Mouse (Mus musculus): ENCODE data around the gene Rps6ka6. TPM values are rescaled to one million over a fixed set of nuclear protein-coding genes. Genes with fewer than 3 reads are reported as not detected.
A peak's percentile ranks its signal among the peaks of the same experiment; 100 is the strongest.

Gene Rps6ka6
- polyA plus RNA-seq (2016; fragmentation: Nextera tagmentation; extraction: Ambion mirVana) = 15.1 and 17.5 TPM in 2 replicates

GRCm38 (mm10) chrX:111537859-111538258 is at the start of gene Rps6ka6:
Gene Rps6ka6 (minus strand): TSS chrX:111537959.
- Histone ChIP-seq H3K36me3 (no peaks in the 10 kb centered on the region), H3K27ac (ENCODE audit: poor library complexity, severe bottlenecking) (no peak within 1 kb of the TSS), H3K9me3 (replicated peaks) (no peaks in the 10 kb centered on the region), H3K27me3 (replicated peaks) (no peaks in the 10 kb centered on the region), H3K4me2 (no peak within 1 kb of the TSS), H3K4me1 (replicated peaks) (no peaks in the 10 kb centered on the region), H3K9ac (no peak within 1 kb of the TSS), H3K4me3 (no peak within 1 kb of the TSS)
- ATAC-seq (ENCODE audit: insufficient number of reproducible peaks, low FRiP score) = no peak
- WGBS = 60% methylated on average over 10 of the region's 10 CpGs

GRCm38 (mm10) chrX:111577044-111577443 is 39.3 kb upstream of the Rps6ka6 start:
- no peak overlapping the region for H3K9ac ChIP-seq
- WGBS = 78% methylated on average over 2 of the region's 2 CpGs
- no peak overlapping the region for H3K4me3 ChIP-seq
- H3K4me1 ChIP-seq (replicated peaks) = no peaks in the 10 kb centered on the region
- H3K27me3 ChIP-seq (replicated peaks) = no peaks in the 10 kb centered on the region
- H3K4me2 ChIP-seq = no peak overlapping the region
- no peak for ATAC-seq (ENCODE audit: insufficient number of reproducible peaks, low FRiP score)
- H3K9me3 ChIP-seq (replicated peaks) = no peaks in the 10 kb centered on the region
- H3K36me3 ChIP-seq = no peaks in the 10 kb centered on the region
- no peak overlapping the region for H3K27ac ChIP-seq (ENCODE audit: poor library complexity, severe bottlenecking)

- Histone ChIP-seq H3K4me1 (replicated peaks) (no peaks in the 10 kb centered on the region), H3K4me2 (no peak overlapping the region), H3K4me3 (no peak overlapping the region), H3K9me3 (replicated peaks) (no peaks in the 10 kb centered on the region), H3K27ac (ENCODE audit: poor library complexity, severe bottlenecking) (no peak overlapping the region), H3K9ac (no peak overlapping the region), H3K36me3 (no peaks in the 10 kb centered on the region), H3K27me3 (replicated peaks) (no peaks in the 10 kb centered on the region)
- WGBS = 84% methylated on average over 1 of the region's 1 CpGs
- ATAC-seq (ENCODE audit: insufficient number of reproducible peaks, low FRiP score) = no peak
Observed at GRCm38 (mm10) chrX:111518206-111518605, 19.6 kb downstream of the Rps6ka6 start.

- Histone ChIP-seq H3K27ac (ENCODE audit: poor library complexity, severe bottlenecking) (no peak overlapping the region), H3K9me3 (replicated peaks) (no peaks in the 10 kb centered on the region; the same call in 1 of the 2 replicates), H3K4me3 (peak overlapping the region; percentile 75), H3K4me1 (replicated peaks) (no peaks in the 10 kb centered on the region), H3K9ac (peak overlapping the region; percentile 79), H3K27me3 (replicated peaks) (no peaks in the 10 kb centered on the region), H3K4me2 (peak overlapping the region; percentile 75), H3K36me3 (no peaks in the 10 kb centered on the region)
- 14% methylated on average over 11 of the region's 12 CpGs for WGBS
- ATAC-seq (ENCODE audit: insufficient number of reproducible peaks, low FRiP score) = no peak
Observed at GRCm38 (mm10) chrX:111463565-111464093, 74.1 kb downstream of the Rps6ka6 start.

- H3K4me1 ChIP-seq (replicated peaks) = no peaks in the 10 kb centered on the region
- ATAC-seq (ENCODE audit: insufficient number of reproducible peaks, low FRiP score) = peak; percentile 91
Observed at GRCm38 (mm10) chrX:111462833-111463564, 74.8 kb downstream of the Rps6ka6 start.

GRCm38 (mm10) chrX:111462495-111462832 is 75.3 kb downstream of the Rps6ka6 start:
- 16% methylated on average over 21 of the region's 21 CpGs for WGBS
- peak overlapping the region; percentile 66 for H3K27ac ChIP-seq (ENCODE audit: poor library complexity, severe bottlenecking)
- H3K9ac ChIP-seq = peak overlapping the region; percentile 79
- H3K9me3 ChIP-seq (replicated peaks) = no peaks in the 10 kb centered on the region; the same call in 1 of the 2 replicates
- peak overlapping the region; percentile 75 for H3K4me3 ChIP-seq
- peak overlapping the region; percentile 75 for H3K4me2 ChIP-seq
- peak; percentile 48 for ATAC-seq (ENCODE audit: insufficient number of reproducible peaks, low FRiP score)
- no peaks in the 10 kb centered on the region for H3K4me1 ChIP-seq (replicated peaks)
- no peaks in the 10 kb centered on the region for H3K36me3 ChIP-seq
- H3K27me3 ChIP-seq (replicated peaks) = no peaks in the 10 kb centered on the region

More at GRCm38 (mm10) chrX:111462833-111463564, 74.8 kb downstream of the Rps6ka6 start:
- Histone ChIP-seq H3K4me2 (peak overlapping the region; percentile 75), H3K27ac (ENCODE audit: poor library complexity, severe bottlenecking) (peak overlapping the region; percentile 66), H3K9me3 (replicated peaks) (no peaks in the 10 kb centered on the region; the same call in 1 of the 2 replicates), H3K9ac (peak overlapping the region; percentile 79), H3K27me3 (replicated peaks) (no peaks in the 10 kb centered on the region), H3K4me3 (peak overlapping the region; percentile 75), H3K36me3 (no peaks in the 10 kb centered on the region)
- WGBS = 11% methylated on average over 29 of the region's 72 CpGs

GRCm38 (mm10) chrX:111462092-111462491 is 75.7 kb downstream of the Rps6ka6 start:
- Histone ChIP-seq H3K27me3 (replicated peaks) (no peaks in the 10 kb centered on the region), H3K4me3 (peak overlapping the region; percentile 75), H3K36me3 (no peaks in the 10 kb centered on the region), H3K9me3 (replicated peaks) (no peaks in the 10 kb centered on the region; the same call in 1 of the 2 replicates), H3K4me2 (peak overlapping the region; percentile 75), H3K9ac (peak overlapping the region; percentile 79), H3K27ac (ENCODE audit: poor library complexity, severe bottlenecking) (no peak overlapping the region; the same call in 1 of the 2 replicates), H3K4me1 (replicated peaks) (no peaks in the 10 kb centered on the region)
- 13% methylated on average over 8 of the region's 8 CpGs for WGBS
- ATAC-seq (ENCODE audit: insufficient number of reproducible peaks, low FRiP score) = no peak

GRCm38 (mm10) chrX:111460166-111460565 is 77.6 kb downstream of the Rps6ka6 start:
- Histone ChIP-seq H3K4me1 (replicated peaks) (no peaks in the 10 kb centered on the region), H3K27ac (ENCODE audit: poor library complexity, severe bottlenecking) (no peak overlapping the region), H3K27me3 (replicated peaks) (no peaks in the 10 kb centered on the region), H3K9me3 (replicated peaks) (no peaks in the 10 kb centered on the region; the same call in 1 of the 2 replicates), H3K9ac (no peak overlapping the region), H3K36me3 (no peaks in the 10 kb centered on the region), H3K4me3 (no peak overlapping the region), H3K4me2 (no peak overlapping the region)
- no peak for ATAC-seq (ENCODE audit: insufficient number of reproducible peaks, low FRiP score)

GRCm38 (mm10) chrX:111436571-111436970 is 101.2 kb downstream of the Rps6ka6 start:
- Histone ChIP-seq H3K9me3 (replicated peaks) (no peaks in the 10 kb centered on the region), H3K4me2 (no peak overlapping the region), H3K27me3 (replicated peaks) (no peaks in the 10 kb centered on the region), H3K9ac (no peak overlapping the region), H3K4me3 (no peak overlapping the region), H3K36me3 (no peaks in the 10 kb centered on the region), H3K27ac (ENCODE audit: poor library complexity, severe bottlenecking) (no peak overlapping the region), H3K4me1 (replicated peaks) (no peaks in the 10 kb centered on the region)
- ATAC-seq (ENCODE audit: insufficient number of reproducible peaks, low FRiP score) = no peak

- Histone ChIP-seq H3K4me1 (replicated peaks) (no peaks in the 10 kb centered on the region), H3K9ac (no peak overlapping the region), H3K27ac (ENCODE audit: poor library complexity, severe bottlenecking) (no peak overlapping the region), H3K4me3 (no peak overlapping the region), H3K4me2 (no peak overlapping the region), H3K9me3 (replicated peaks) (no peaks in the 10 kb centered on the region), H3K36me3 (no peaks in the 10 kb centered on the region), H3K27me3 (replicated peaks) (no peaks in the 10 kb centered on the region)
- 89% methylated on average over 4 of the region's 4 CpGs for WGBS
- no peak for ATAC-seq (ENCODE audit: insufficient number of reproducible peaks, low FRiP score)
Observed at GRCm38 (mm10) chrX:111414775-111415174, 123.0 kb downstream of the Rps6ka6 start.

GRCm38 (mm10) chrX:111404816-111405215 is 132.9 kb downstream of the Rps6ka6 start:
- no peaks in the 10 kb centered on the region for H3K9me3 ChIP-seq (replicated peaks)
- H3K36me3 ChIP-seq = no peaks in the 10 kb centered on the region
- no peak overlapping the region for H3K27ac ChIP-seq (ENCODE audit: poor library complexity, severe bottlenecking)
- no peak overlapping the region for H3K4me3 ChIP-seq
- WGBS = 80% methylated on average over 2 of the region's 2 CpGs
- no peaks in the 10 kb centered on the region for H3K27me3 ChIP-seq (replicated peaks)
- H3K4me2 ChIP-seq = no peak overlapping the region
- no peak overlapping the region for H3K9ac ChIP-seq
- ATAC-seq (ENCODE audit: insufficient number of reproducible peaks, low FRiP score) = no peak
- H3K4me1 ChIP-seq (replicated peaks) = no peaks in the 10 kb centered on the region
